13 mouse cellular contexts compared by ENCODE assay signal in the genomic region with DNA sequence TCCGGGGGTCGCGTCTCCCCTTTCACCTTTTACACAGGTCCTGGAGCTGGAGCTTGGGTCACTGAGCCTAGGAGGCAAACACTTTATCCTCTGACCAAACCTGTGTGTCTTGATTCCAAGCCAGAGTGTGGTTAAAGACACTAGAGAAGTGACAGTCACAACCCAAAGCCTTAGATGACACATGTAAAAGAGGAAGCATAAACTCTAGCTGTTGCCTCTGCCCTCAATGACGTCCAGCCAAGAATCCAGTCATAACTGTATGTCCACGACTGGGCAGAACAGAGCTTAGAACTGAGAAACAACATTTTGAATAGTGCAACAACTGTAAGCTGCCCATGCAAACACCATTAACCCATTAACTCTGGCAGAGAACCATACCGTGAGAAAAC.
DNase-seq lines count a peak whose midpoint lies in the region; ATAC-seq lines count a peak whose summit lies in the region.
"Had no signal": no experiment of that assay in that cellular context is flagged by ENCODE, and none has a peak within 500 bp of the region (broad histone marks: within the 10 kb centered on the region; RNA-seq: fewer than 3 reads in every experiment).

No protein-coding gene starts in this region.

- no peak overlapping the region for H3K4me3 ChIP-seq in intestine, embryonic 15.5 days (replicated peaks)
- no peak overlapping the region for H3K4me3 ChIP-seq in liver, embryonic 15.5 days (replicated peaks)
- H3K4me3 ChIP-seq: forebrain, embryonic 12.5 days; heart, embryonic 10.5 days; myocyte had no signal

- intact Hi-C loops in gastrocnemius, postnatal 36 days (cut with DNase I) = no loop called here

- H3K27me3 ChIP-seq in intestine, embryonic 15.5 days (replicated peaks) = no peaks in the 10 kb centered on the region
- H3K27me3 ChIP-seq in liver, embryonic 15.5 days = no peaks in the 10 kb centered on the region
- H3K27me3 ChIP-seq: forebrain, embryonic 12.5 days had no signal

- H3K27ac ChIP-seq in intestine, embryonic 15.5 days = peak overlapping the region; percentile 42; the same call in 1 of the 2 replicates
- peak overlapping the region; percentile 42 for H3K27ac ChIP-seq in liver, embryonic 15.5 days (replicated peaks)
- H3K27ac ChIP-seq: forebrain, embryonic 12.5 days; heart, embryonic 10.5 days; liver, embryonic 14.5 days had no signal

- no peaks in the 10 kb centered on the region for H3K9me3 ChIP-seq in intestine, embryonic 15.5 days
- H3K9me3 ChIP-seq in liver, embryonic 15.5 days (replicated peaks) = no peaks in the 10 kb centered on the region
- H3K9me3 ChIP-seq: forebrain, embryonic 12.5 days; heart, embryonic 10.5 days had no signal

- H3K9ac ChIP-seq in intestine, embryonic 15.5 days = no peak overlapping the region
- no peak overlapping the region for H3K9ac ChIP-seq in liver, embryonic 15.5 days
- H3K9ac ChIP-seq: forebrain, embryonic 12.5 days; liver, embryonic 14.5 days had no signal

- ATAC-seq in intestine, embryonic 15.5 days = 0 out of 2 replicates have a peak, but pooled peaks have one; percentile 17
- ATAC-seq in liver, embryonic 15.5 days (ENCODE audit: insufficient read depth) = 0 out of 2 replicates have a peak, but pooled peaks have one; percentile 9
- no peak for ATAC-seq in cerebellum, adult (ENCODE audit: insufficient number of reproducible peaks, low FRiP score, low TSS enrichment)

- DNase-seq in embryo, embryonic 10 days (ENCODE audit: low spot score) = peak; percentile 35
- DNase-seq in embryo, embryonic 11 days = no peak
- DNase-seq in 3T3-L1 (ENCODE audit: low read depth, low spot score) = peak; percentile 39
- DNase-seq in adrenal gland, postnatal 36 days = no peak
- no peak for DNase-seq in gastrocnemius, postnatal 36 days
- DNase-seq: cerebellum, adult 8-10 months had no signal

- no peaks in the 10 kb centered on the region for H3K36me3 ChIP-seq in intestine, embryonic 15.5 days
- H3K36me3 ChIP-seq in liver, embryonic 15.5 days (replicated peaks) = no peaks in the 10 kb centered on the region
- H3K36me3 ChIP-seq: forebrain, embryonic 12.5 days; heart, embryonic 10.5 days had no signal

- H3K4me1 ChIP-seq in intestine, embryonic 15.5 days (replicated peaks) = peaks cover 17% of the 10 kb centered on the region; the same call in 1 of the 2 replicates
- 0 out of 2 replicates have a peak, but pooled peaks cover 7% of the 10 kb centered on the region for H3K4me1 ChIP-seq in liver, embryonic 15.5 days (replicated peaks)

- no peak overlapping the region for H3K4me2 ChIP-seq in intestine, embryonic 15.5 days (replicated peaks)
- H3K4me2 ChIP-seq in liver, embryonic 15.5 days = no peak overlapping the region
- H3K4me2 ChIP-seq: forebrain, embryonic 12.5 days had no signal

- 53% methylated on average over 6 of the region's 6 CpGs for WGBS in intestine, embryonic 15.5 days
- WGBS in liver, embryonic 15.5 days (ENCODE audit: insufficient replicate concordance) = 38% methylated on average over 6 of the region's 6 CpGs

Comparison
In these comparisons a context has a peak if more than half of its experiments do, and no peak if none do; other contexts are left out.
1. DNase-seq: peak in embryo, embryonic 10 days (single experiment) and 3T3-L1 (single experiment); none in embryo, embryonic 11 days (single experiment), adrenal gland, postnatal 36 days (0 of 2) and gastrocnemius, postnatal 36 days (0 of 2).